Mouse (Mus musculus): ENCODE measurements around the gene Dusp11. TPM values are rescaled to one million over a fixed set of nuclear protein-coding genes. Genes with fewer than 3 reads are reported as not detected.

The Dusp11 gene
- total RNA-seq (2023) = 202 to 230 TPM (median 213 TPM) in 4 replicates

DNA sequence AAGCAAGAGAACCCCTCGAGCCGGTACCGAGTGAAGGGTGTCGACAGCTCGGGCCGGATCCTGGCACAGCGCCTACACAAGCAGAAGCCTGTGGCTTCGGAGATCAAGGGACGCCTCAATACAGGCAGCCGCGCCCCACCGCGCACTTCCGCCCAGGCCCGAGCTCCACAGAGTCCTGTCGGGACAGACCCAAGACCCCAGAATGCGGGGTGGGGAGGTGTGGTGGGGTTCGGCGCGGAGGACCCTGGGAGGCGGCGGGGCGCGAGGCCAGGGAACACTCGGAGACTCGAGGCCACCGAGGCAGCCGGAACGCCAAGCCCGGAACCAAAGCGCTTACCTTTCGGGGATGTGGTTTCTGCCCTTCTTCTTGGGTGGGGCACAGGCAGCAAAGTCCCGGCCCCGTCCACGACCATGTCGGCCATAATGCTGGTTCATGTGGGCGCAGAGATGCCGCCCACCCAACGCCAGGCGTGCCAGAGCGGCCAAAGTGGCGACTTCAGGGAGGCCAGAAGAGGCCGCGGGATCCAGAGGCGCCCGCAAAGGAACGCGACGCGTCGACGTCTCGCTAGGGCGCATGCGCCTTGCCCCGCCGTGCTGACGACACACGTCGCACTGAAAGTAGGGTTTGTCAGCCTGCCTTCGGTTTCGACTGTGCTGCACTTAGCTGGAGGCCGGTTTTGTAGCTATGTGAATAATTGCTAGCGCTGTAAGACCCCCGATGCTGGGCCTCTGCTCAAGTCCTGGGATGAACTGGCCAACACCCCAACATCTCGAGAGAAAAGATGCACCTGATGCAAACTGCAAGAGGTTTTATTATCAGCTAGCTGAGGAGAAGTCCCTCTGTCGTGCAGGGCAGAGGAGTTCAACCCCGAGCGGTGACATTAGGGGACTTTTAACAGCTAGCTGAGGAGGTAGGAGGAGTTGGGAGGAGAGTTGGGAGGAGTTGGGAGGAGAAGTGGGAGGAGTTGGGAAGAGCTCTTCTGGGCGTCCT lies at the start of gene Dusp11:
Gene Dusp11 (minus strand): TSS at position 567 of the 991 bp plus-strand sequence.

DNA sequence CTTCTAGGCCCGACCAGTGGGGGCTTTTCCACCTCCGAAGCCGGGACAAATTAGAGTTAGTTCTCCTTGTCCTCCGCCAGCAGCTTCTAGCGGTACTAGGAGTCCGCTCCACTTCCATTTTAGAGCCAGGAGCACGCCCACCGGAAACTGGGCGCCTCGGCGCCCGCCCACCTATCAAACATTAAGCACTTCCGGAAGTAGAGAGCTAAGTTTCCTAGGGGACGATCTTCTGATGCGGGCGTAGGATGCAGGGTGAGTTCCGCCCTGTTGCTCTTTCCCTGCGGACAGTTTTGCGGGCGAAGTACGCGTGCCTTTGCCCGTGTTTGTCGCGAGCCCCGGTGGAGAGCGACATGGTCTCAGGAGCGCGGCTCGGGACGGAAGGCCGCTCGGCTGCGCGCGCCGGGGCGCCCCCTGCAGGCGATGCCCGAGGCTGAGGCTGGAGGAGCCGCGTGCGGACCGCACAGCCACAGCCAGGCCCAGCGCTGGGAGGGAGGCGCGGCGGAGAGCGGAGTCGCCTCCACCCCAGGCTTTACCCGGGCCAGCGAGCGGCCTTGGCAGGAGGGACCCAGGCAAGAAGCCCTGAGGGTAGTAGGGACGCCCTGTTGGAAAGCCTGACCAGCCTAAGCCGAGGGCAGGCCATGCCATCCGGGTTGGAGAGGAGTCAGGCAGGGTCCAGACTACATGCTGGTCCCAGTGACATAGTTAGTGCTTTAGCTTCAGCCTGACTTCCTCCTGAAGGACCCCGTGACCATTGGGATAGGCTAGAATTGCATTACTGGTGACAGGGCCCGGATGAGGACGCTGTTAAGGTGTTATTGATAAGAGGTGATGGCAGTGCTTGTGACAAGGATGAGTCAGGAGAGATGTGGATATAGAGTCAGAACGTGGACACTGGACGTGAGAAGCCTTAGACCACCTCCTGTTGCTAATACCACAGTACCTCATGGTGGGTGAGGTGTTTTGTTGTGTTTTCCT lies 45.6 kb downstream of the Dusp11 start, which contains the start of gene Nat8f1:
Gene Nat8f1 (minus strand): TSS at position 149 of the 975 bp plus-strand sequence.

DNA sequence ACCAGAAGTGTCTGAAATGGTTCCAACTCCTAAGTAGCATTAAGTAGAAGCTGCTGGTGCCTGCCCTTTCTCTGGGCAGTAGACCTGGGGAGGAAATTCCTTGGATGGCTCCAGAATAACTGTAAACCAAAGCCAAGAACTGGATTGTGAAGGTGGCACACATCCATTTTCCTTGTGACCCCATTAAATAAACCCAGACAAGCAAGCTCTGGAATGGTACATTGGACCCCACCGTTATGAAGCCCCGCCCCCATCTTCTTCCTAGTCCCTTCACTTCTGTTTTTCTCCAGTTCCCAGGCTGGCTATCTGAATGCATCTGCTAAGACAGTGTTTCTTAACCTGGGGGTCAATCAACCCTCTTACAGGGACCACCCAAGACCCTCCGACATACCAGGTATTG lies 49.9 kb downstream of the Dusp11 start, which contains the start of gene Tprkb:
Gene Tprkb (plus strand): TSS at position 279 of the 400 bp plus-strand sequence.

DNA sequence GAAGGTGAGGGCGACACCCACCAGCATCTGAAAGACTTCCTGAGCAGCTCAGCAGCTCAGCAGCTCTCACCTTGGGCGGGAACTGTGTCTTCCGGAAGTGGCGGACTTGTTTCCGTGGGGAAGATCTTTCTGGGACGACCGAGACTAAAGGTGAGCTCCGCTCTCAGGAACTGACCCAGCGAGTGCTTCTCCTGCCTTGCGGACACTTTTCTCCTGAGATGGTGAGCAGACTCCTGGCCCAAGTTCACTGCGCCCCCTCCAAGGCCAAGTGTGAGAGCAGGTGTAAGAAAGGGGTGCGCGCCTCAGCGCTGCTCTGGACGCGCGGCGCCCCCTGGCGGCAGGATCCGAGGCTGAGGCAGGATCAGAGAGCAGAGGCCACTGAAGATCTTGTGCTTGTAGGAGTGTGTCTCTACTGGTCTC lies 56.8 kb downstream of the Dusp11 start, which contains the start of gene Nat8f4:
Gene Nat8f4 (minus strand): TSS at position 243 of the 420 bp plus-strand sequence.

Other genes starting within 250 kb of the Dusp11 start
- gene Nat8f7, start 248.5 kb downstream of the Dusp11 start, total RNA-seq (2023) = not detected in 4 replicates
- gene Nat8f3, start 195.9 kb downstream of the Dusp11 start, total RNA-seq (2023) = not detected in 4 replicates
- gene Nat8f6, start 140.7 kb downstream of the Dusp11 start, total RNA-seq (2023) = not detected in 4 replicates
- gene Nat8f5, start 140.7 kb downstream of the Dusp11 start, total RNA-seq (2023) = not detected in 4 replicates
- not detected in 4 replicates for gene Nat8, start 129.6 kb downstream of the Dusp11 start, total RNA-seq (2023)
- 0.24 to 0.34 TPM (median 0.30 TPM) in 3 of 4 replicates, not detected in the other for gene Nat8f2, start 92.5 kb downstream of the Dusp11 start, total RNA-seq (2023)
- gene Nat8f4, start 56.8 kb downstream of the Dusp11 start, total RNA-seq (2023) = 2.0 to 2.8 TPM (median 2.2 TPM) in 4 replicates
- 13.9 to 18.7 TPM (median 16.2 TPM) in 4 replicates for gene Tprkb, start 49.8 kb downstream of the Dusp11 start, total RNA-seq (2023)
- gene Nat8f1, start 46.0 kb downstream of the Dusp11 start, total RNA-seq (2023) = 1.9 to 8.2 TPM (median 3.6 TPM) in 4 replicates
- gene Figla, start 54.5 kb upstream of the Dusp11 start, total RNA-seq (2023) = not detected in 4 replicates
- gene Add2, start 67.0 kb upstream of the Dusp11 start, total RNA-seq (2023) = not detected in 4 replicates
- gene Tgfa, start 233.6 kb upstream of the Dusp11 start, total RNA-seq (2023) = 1.4 to 2.6 TPM (median 2.3 TPM) in 4 replicates

Data from B cell, adult 62 days (primary cell).